Mouse (Mus musculus) cortical plate, adult 2 months (tissue): ENCODE results near the gene Mtmr3.
"Not testable (repeated sequence)": the region's sequence is repeated elsewhere in the genome, so short reads cannot be mapped to it uniquely, and the experiment has no call there.

Experiments
- CTCF ChIP-seq: fragments of 200-500 bp; IDR thresholded peaks from 2 replicates; pipeline ENCODE4 v1.5.1; 2011; ENCODE audit warnings: mild to moderate bottlenecking, control low read depth, low read length; ENCODE audit not compliant: insufficient read depth; ENCODE audit errors: extremely low read depth
- POLR2A ChIP-seq: fragments of 200-500 bp; IDR thresholded peaks from 2 replicates; pipeline ENCODE4 v1.6.1; 2011; ENCODE audit warnings: mild to moderate bottlenecking, low read length, control low read depth; ENCODE audit not compliant: insufficient read depth; ENCODE audit errors: extremely low read depth

DNA sequence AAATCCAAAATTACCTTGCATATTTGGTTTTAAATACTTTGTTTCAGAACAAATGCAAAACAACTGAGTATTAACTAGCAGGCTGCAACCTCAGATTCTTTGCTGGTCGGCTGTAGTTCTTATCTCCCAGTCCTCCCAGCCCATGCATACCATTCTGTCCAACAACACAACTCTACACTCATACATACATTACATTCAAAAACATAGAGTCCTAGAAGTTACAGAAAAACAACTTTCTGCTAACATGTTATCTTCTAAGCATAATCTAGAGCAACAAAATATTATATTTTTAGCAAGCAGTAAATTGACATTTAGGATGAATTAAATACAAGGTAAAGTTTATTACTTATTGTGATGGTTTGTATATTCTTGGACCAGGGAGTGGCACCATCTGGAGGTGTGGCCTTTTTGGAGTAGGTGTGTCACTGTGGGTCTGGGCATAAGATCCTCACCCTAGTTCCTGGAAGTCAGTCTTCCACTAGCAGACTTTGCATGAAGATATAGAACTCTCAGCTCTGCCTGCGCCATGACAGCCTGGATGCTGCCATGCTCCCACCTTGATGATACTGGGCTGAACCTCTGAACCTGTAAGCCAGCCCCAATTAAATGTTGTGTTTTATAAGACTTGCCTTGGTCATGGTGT is 18.5 kb downstream of the Mtmr3 start:
- TF ChIP-seq CTCF, POLR2A: not testable (repeated sequence)
